Mouse (Mus musculus) neural tube, embryonic 13.5 days (tissue): ENCODE results near the gene Gphb5. TPM values are rescaled to one million over a fixed set of nuclear protein-coding genes. Genes with fewer than 3 reads are reported as not detected.

Experiments
- ATAC-seq: fragments of 200-750 bp; cut with Nextera tagmentation; 2 replicates; pipeline ENCODE4 v1.8.0; 2017; ENCODE audit warnings: low read depth, mild to moderate bottlenecking, moderate TSS enrichment, moderate library complexity
- H3K27ac ChIP-seq: fragments of 300-500 bp; sonication (generic); replicated peaks from 2 replicates; pipeline ENCODE4 v1.5.1; 2015; ENCODE audit warnings: moderate library complexity, mild to moderate bottlenecking, inconsistent platforms
- H3K27me3 ChIP-seq: fragments of 300-500 bp; sonication (generic); 2 replicates; pipeline ENCODE4 v1.6.1; 2015; ENCODE audit warnings: mild to moderate bottlenecking, inconsistent platforms
- H3K36me3 ChIP-seq: fragments of 300-500 bp; sonication (generic); 2 replicates; pipeline ENCODE4 v1.6.1; 2015; ENCODE audit warnings: mild to moderate bottlenecking, inconsistent platforms
- H3K4me1 ChIP-seq: fragments of 300-500 bp; sonication (generic); replicated peaks from 2 replicates; pipeline ENCODE4 v1.6.1; 2015; ENCODE audit warnings: inconsistent platforms
- H3K4me2 ChIP-seq: fragments of 300-500 bp; sonication (generic); 2 replicates; pipeline ENCODE4 v1.6.1; 2015; ENCODE audit warnings: inconsistent platforms, mild to moderate bottlenecking, moderate library complexity
- H3K4me3 ChIP-seq: fragments of 300-500 bp; sonication (generic); 2 replicates; pipeline ENCODE4 v1.5.1; 2015; ENCODE audit warnings: mild to moderate bottlenecking, inconsistent platforms
- H3K9ac ChIP-seq: fragments of 300-500 bp; sonication (generic); 2 replicates; pipeline ENCODE4 v1.6.1; 2015; ENCODE audit warnings: moderate library complexity, mild to moderate bottlenecking, inconsistent platforms
- H3K9me3 ChIP-seq: fragments of 300-500 bp; sonication (generic); 2 replicates; pipeline ENCODE4 v1.6.1; 2016; ENCODE audit warnings: inconsistent platforms
- WGBS: fragments of 180-500 bp; shearing (Covaris S2); methylation state at CpG from one replicate; pipeline ENCODE4 v1.1.7; 2015; 5-methylcytosine and 5-hydroxymethylcytosine counted together
- polyA plus RNA-seq: library from polyadenylated mRNA; unstranded; fragments of >200 nt; fragmentation: Nextera tagmentation; extraction: Ambion mirVana; gene quantifications from 2 replicates; pipeline ENCODE4 v1.2.1, GENCODE M21; 2015

Gphb5 gene
- polyA plus RNA-seq, 1 experiment from 2014 or later: not detected

DNA sequence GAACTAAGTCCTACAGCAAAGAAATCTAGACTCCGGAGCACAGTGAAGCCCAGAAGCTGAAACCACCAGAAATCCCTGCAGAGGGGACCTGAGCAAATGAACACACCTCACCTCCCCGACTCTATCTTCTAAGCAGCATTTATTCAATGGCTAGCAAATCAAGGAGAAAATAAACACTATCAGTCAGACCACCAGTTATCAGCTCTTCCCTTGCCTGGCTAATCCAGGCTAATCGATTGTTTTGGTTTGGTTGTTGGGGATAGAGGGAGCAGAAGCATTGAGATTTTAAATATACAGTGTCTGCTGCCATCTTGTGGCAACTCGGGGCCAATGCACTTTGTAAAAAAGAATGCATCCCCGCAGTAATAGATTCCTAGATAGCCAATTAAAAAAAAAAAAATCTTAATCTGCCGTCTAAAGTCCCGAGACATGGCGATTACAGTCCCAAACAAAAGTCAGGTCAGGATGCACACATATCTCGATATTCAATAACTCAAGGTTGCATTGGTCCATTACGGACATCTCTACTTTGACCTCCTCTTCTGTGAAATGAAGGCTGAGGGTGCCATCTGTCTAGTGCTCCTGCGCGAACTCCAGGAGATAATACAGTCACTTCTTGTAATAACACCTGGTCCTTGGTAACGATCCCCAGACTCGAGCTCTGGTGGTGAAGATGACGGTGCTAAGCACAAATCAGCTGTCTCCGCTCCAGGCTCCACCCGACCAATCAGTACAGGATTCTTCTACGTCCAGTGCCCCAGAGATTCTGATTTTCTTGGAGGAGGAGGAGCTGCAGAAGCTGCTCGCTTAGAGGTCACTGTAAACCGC is 27.1 kb downstream of the Gphb5 start:
- peak; percentile 63; the same call in 1 of the 2 replicates for ATAC-seq
- peak overlapping the region; percentile 17 for H3K4me3 ChIP-seq
- no peaks in the 10 kb centered on the region for H3K27me3 ChIP-seq
- H3K9ac ChIP-seq: peak overlapping the region; percentile 23; the same call in 1 of the 2 replicates
- no peak overlapping the region for H3K27ac ChIP-seq
- H3K4me2 ChIP-seq: peak overlapping the region; percentile 43
- H3K4me1 ChIP-seq: peaks cover 4% of the 10 kb centered on the region; the same call in 1 of the 2 replicates
- 44% methylated on average over 20 of the region's 20 CpGs for WGBS
- no peaks in the 10 kb centered on the region for H3K36me3 ChIP-seq
- no peaks in the 10 kb centered on the region for H3K9me3 ChIP-seq

DNA sequence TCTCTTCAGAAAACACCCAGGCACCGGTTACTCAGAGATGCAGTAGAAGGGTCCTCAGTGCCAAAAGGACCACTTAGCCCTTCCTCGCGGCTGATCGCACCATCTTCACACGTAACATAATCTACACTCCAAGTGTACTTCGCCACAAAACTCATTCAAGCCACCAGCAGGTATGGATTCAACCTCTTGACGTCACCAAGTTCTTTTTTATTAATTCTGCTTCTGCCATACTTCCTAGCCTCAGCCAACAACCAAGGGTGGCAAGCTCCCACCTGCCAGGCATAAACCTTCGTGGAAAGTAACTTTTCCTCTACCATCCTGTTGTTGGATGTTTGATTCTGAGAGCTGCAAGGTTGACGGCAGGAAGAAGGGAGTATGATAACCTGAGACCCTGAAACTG is 28.1 kb downstream of the Gphb5 start:
- ATAC-seq: no peak
- WGBS: 94% methylated on average over 9 of the region's 9 CpGs

DNA sequence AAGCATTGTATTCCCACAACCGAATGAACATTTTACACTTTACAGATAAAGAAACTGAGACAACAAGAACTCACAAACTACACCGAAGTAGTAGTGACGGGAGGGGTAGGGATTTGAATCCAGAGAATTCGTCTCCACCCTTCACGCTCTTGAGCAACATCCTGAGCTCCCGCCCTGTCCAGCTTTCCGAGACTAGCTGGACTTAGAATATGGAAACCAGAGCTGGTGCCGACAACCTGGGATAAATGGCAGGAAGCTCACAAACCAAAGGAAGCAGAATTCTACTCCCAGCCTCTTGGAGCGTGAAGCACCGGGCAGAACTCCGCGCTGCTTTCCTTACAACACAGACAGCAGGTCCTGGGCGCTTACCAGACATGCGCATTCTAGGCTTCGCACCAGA is 28.7 kb downstream of the Gphb5 start:
- H3K4me3 ChIP-seq: no peak overlapping the region
- ATAC-seq: no peak
- no peaks in the 10 kb centered on the region for H3K27me3 ChIP-seq
- H3K27ac ChIP-seq: no peak overlapping the region
- WGBS: 90% methylated on average over 15 of the region's 15 CpGs
- no peak overlapping the region for H3K4me2 ChIP-seq
- H3K4me1 ChIP-seq: peaks cover 4% of the 10 kb centered on the region; the same call in 1 of the 2 replicates
- no peaks in the 10 kb centered on the region for H3K36me3 ChIP-seq
- H3K9me3 ChIP-seq: no peaks in the 10 kb centered on the region
- no peak overlapping the region for H3K9ac ChIP-seq

More for the DNA sequence above, 28.1 kb downstream of the Gphb5 start:
- Histone ChIP-seq H3K36me3 (no peaks in the 10 kb centered on the region), H3K27me3 (no peaks in the 10 kb centered on the region), H3K4me1 (peaks cover 4% of the 10 kb centered on the region; the same call in 1 of the 2 replicates), H3K9me3 (no peaks in the 10 kb centered on the region), H3K4me2 (no peak overlapping the region), H3K4me3 (no peak overlapping the region), H3K9ac (no peak overlapping the region), H3K27ac (no peak overlapping the region)

DNA sequence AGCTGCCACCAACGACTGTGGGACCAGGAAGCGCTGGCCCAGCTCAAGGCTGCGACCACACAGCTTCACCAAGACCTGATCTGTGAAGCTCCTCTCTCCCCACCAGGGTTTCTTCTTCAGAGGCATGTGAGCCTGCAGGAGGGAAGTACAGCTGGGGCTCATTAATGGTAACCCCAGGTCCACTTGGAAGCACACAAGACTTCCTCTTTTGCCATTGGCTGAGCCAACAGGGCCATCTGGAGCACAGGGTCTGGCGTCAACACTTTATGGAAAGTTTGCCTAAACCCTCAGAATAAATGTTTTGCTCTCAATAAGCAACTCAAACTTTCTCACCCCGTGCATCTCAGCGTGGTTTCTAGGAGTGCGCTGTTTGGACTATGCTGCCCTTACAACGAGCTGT is 29.4 kb downstream of the Gphb5 start:
- H3K4me3 ChIP-seq: no peak overlapping the region
- WGBS: 84% methylated on average over 8 of the region's 8 CpGs
- H3K9ac ChIP-seq: no peak overlapping the region
- ATAC-seq: no peak
- peaks cover 4% of the 10 kb centered on the region; the same call in 1 of the 2 replicates for H3K4me1 ChIP-seq
- H3K9me3 ChIP-seq: no peaks in the 10 kb centered on the region
- H3K36me3 ChIP-seq: no peaks in the 10 kb centered on the region
- no peak overlapping the region for H3K4me2 ChIP-seq
- no peaks in the 10 kb centered on the region for H3K27me3 ChIP-seq
- no peak overlapping the region for H3K27ac ChIP-seq

DNA sequence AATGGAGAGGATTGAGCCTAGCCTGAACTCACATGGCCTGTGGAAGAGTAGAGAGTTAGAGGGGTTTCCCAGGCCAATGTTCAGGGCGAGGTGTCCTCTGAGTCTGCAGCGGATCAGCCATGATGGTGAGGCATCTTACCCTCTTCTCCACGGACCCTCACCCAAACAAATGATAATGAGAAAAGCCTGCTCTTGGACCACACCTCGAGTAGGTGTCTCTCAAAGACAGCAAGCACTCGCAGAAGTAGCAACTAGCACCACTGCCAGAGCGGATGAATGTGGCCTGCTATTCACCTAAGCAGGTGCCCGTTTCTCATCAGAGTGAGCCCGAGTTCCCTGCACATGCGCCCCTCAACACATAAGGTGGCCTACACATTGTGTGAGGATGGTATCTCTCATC is 29.9 kb downstream of the Gphb5 start:
- Histone ChIP-seq H3K4me1 (peaks cover 4% of the 10 kb centered on the region; the same call in 1 of the 2 replicates), H3K4me2 (no peak overlapping the region), H3K9me3 (no peaks in the 10 kb centered on the region), H3K4me3 (no peak overlapping the region), H3K27ac (no peak overlapping the region), H3K36me3 (no peaks in the 10 kb centered on the region), H3K27me3 (no peaks in the 10 kb centered on the region), H3K9ac (no peak overlapping the region)
- no peak for ATAC-seq
- WGBS: 89% methylated on average over 9 of the region's 9 CpGs

DNA sequence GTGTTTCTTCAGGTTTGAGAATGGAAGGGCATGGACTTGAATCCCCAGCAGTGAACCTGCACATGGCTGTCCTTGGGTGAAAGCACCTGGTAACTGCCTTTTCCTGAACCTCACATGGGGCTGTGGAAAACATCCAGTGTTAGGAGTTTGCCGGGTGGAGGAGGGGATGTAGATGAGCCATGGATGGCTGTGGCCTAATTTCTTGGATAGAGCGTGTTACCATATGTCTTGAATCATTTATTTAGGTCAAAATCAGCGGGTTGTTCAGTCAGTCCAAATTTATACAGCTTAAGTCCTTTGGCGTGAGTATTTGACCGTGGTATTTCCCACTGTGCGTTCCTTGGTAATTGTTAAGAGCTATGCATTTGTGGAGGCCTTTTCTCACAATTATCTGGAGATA is 40.5 kb downstream of the Gphb5 start:
- WGBS: 80% methylated on average over 6 of the region's 6 CpGs

DNA sequence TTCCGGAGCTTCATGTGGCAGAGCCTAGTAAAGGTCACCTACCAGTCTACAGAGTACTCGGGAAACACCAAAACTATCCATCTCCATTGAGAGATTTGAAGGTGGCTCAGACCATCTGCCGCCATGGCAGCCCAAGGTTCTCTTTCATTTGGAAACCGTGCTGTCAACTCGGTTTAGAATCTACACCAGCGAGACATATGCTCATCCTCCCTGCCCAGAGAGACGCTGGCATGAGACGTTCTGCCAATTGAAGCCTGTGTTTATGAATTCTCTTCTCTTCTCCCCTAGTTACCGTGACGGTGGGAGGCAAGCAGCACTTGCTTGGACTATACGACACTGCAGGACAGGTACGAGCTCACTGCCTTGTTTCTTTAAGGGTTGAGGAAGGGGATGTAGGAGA is 41.5 kb downstream of the Gphb5 start:
- Histone ChIP-seq H3K4me1 (no peaks in the 10 kb centered on the region), H3K9me3 (no peaks in the 10 kb centered on the region), H3K9ac (no peak overlapping the region), H3K27ac (no peak overlapping the region), H3K4me3 (no peak overlapping the region), H3K27me3 (no peaks in the 10 kb centered on the region), H3K36me3 (no peaks in the 10 kb centered on the region), H3K4me2 (no peak overlapping the region)
- no peak for ATAC-seq
- 85% methylated on average over 12 of the region's 12 CpGs for WGBS

More for the DNA sequence above, 40.5 kb downstream of the Gphb5 start:
- ATAC-seq: no peak
- H3K9me3 ChIP-seq: no peaks in the 10 kb centered on the region
- H3K4me3 ChIP-seq: no peak overlapping the region
- H3K4me1 ChIP-seq: no peaks in the 10 kb centered on the region
- no peak overlapping the region for H3K4me2 ChIP-seq
- no peak overlapping the region for H3K9ac ChIP-seq
- no peaks in the 10 kb centered on the region for H3K36me3 ChIP-seq
- H3K27ac ChIP-seq: no peak overlapping the region
- no peaks in the 10 kb centered on the region for H3K27me3 ChIP-seq

DNA sequence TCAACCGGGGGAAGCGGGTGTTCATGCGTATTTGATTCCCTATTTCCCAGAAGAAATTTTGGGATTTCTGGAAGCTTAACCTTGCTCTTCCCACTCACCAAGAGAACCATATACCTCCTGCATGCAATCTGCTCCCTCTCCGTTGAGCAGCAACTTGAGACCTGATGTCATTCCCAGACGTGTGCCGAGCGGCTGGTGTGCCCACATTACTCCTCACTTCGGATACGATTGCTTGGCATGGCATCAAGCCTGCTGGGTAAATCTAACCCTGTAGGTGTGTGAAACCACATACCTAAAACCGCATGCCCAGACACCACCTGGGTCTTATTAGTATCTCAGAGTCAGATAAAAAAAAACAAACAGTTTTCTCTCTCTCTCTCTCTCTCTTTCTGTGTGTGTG is 42.1 kb downstream of the Gphb5 start:
- Histone ChIP-seq H3K9me3 (no peaks in the 10 kb centered on the region), H3K9ac (no peak overlapping the region), H3K4me1 (no peaks in the 10 kb centered on the region), H3K27me3 (no peaks in the 10 kb centered on the region), H3K27ac (no peak overlapping the region), H3K4me2 (no peak overlapping the region), H3K36me3 (no peaks in the 10 kb centered on the region), H3K4me3 (no peak overlapping the region)
- no peak for ATAC-seq
- 91% methylated on average over 10 of the region's 10 CpGs for WGBS

DNA sequence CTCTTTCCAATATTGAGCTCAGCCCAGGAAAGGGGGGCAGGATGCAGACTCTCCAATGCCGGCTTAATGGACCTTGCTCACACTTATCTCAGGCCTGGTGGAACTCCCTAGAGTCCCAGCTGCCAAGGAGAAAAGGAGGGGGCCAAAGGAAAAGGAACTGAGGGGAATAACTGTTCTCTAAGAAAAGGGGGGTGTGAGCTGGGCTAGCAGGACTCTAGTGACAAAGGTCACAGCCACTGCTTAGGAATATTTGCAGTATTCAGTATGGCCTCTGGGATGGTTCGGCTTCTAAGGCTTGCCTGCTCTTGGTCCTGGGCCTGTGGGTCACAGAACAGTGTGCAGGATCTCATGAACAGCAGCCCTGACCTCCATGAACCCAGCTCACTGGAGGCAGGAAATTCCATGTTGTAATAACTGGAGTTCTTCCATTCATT is 47.1 kb downstream of the Gphb5 start:
- Histone ChIP-seq H3K9ac (no peak overlapping the region), H3K27me3 (no peaks in the 10 kb centered on the region), H3K4me2 (no peak overlapping the region), H3K27ac (no peak overlapping the region), H3K4me3 (no peak overlapping the region), H3K36me3 (no peaks in the 10 kb centered on the region), H3K4me1 (no peaks in the 10 kb centered on the region), H3K9me3 (no peaks in the 10 kb centered on the region)
- no peak for ATAC-seq
- 69% methylated on average over 2 of the region's 2 CpGs for WGBS

DNA sequence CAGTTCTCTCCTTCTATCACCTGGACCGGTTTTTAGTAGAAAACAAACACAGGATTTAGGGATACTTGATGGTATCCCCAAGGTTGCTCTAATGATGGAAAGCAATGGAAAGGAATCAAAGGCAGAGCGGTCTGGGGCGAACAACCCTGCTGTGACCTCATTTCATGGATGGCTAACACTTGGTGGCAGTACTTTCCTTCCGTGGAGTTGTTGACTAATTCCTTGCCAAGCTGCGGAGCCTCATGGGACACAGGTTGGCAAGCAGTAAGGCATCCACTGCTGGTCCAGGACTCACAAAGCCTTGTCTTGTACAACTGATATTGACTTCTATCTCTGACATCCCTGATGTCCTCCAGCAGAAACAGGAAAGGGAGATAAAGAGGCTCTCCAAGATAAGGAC is 48.1 kb downstream of the Gphb5 start:
- Histone ChIP-seq H3K27ac (no peak overlapping the region), H3K4me2 (no peak overlapping the region), H3K36me3 (no peaks in the 10 kb centered on the region), H3K9ac (no peak overlapping the region), H3K27me3 (no peaks in the 10 kb centered on the region), H3K4me1 (no peaks in the 10 kb centered on the region), H3K4me3 (no peak overlapping the region), H3K9me3 (no peaks in the 10 kb centered on the region)
- no peak for ATAC-seq
- 86% methylated on average over 5 of the region's 5 CpGs for WGBS

DNA sequence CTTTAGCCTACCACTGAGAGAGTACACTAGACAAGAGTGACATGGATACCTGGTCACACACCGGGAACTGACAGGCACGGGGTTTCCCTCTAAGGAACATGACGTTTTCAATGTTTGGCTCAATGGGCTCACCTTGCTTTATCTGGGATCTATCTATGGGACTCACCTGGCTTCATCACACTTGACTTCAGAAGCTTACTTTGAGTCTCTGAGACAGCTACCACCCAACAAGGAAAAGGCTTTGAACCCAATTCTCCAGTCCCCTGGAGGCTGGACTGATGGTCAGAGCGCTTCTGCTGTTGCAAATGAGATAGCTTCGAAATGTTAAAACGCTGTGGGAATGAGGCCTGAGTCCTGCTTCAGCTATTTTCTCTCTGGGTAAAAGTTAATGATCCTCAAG is 49.2 kb downstream of the Gphb5 start:
- ATAC-seq: no peak
- Histone ChIP-seq H3K27me3 (no peaks in the 10 kb centered on the region), H3K9ac (no peak overlapping the region), H3K36me3 (no peaks in the 10 kb centered on the region), H3K9me3 (no peaks in the 10 kb centered on the region), H3K4me1 (no peaks in the 10 kb centered on the region), H3K4me3 (no peak overlapping the region), H3K4me2 (no peak overlapping the region), H3K27ac (no peak overlapping the region)
- 92% methylated on average over 6 of the region's 6 CpGs for WGBS

DNA sequence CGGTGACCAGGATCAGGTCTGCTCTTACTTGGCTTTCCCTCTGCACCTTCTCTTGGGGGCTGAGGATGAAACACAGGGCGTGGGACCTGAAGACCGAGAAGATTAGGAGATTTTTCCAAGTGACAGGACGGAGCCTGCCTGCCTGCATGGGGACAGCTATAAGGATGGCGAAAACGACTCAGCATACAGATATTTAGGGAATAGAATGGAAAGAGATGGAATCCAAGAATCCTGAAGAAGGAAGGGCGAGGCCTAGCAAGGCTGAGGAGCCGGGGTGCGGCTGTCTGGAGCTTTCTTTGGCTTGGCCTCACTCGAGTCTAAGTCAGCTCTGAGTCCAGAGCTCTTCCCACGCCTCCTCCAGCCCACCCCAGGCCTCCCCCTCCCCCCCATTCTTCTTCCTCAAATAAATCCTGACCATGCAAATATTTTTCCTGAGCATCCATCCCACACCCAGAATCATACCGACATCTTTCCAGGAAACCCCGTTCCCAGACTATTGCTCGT is 50.9 kb downstream of the Gphb5 start:
- Histone ChIP-seq H3K4me1 (no peaks in the 10 kb centered on the region), H3K27me3 (no peaks in the 10 kb centered on the region), H3K9me3 (no peaks in the 10 kb centered on the region), H3K36me3 (no peaks in the 10 kb centered on the region), H3K4me3 (no peak overlapping the region), H3K4me2 (no peak overlapping the region), H3K27ac (no peak overlapping the region), H3K9ac (no peak overlapping the region)
- 88% methylated on average over 14 of the region's 14 CpGs for WGBS
- ATAC-seq: no peak
